Mouse (Mus musculus): Measurements from ENCODE around the gene Hadhb.

DNA sequence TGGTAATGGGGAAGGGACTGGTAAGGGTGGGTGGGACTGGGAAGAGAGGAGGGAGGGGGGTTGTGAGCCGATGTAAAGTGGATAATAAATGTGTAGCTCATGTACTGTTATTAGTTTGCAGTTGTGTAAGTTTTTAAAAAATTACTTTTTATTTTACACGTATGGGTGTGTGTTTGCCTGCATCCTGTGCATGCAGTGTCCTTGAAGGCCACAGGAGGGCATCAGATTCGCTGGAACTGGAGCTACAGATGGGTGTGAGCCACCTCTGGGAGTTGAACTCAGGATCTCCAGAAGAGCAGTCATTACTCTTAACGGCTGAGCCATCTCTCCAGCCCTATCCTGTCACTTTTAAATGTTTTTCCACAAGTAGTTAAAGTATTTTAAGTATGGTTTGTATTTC lies 75.9 kb downstream of the Hadhb start:
- peak; percentile 60; the same call in 1 of the 2 replicates for TF ChIP-seq CTCF (IDR thresholded peaks at IDR 0.05; ENCODE audit: extremely low read depth, insufficient read length, insufficient replicate concordance, low read depth, low read length)
- no peak for TF ChIP-seq POLR2A (IDR thresholded peaks at IDR 0.05; ENCODE audit: low read depth, low read length)

All from small intestine, adult 2 months (tissue).